Comparison of ENCODE assay signal across 10 mouse cellular contexts in genomic region chr16:97166166-97166565, GRCm38 (mm10). TPM values are rescaled to one million over a fixed set of nuclear protein-coding genes. Genes with fewer than 3 reads are reported as not detected.
DNase-seq lines count a peak whose midpoint lies in the region; ATAC-seq and TF ChIP-seq lines count a peak whose summit lies in the region.
"Had no signal": no experiment of that assay in that cellular context is flagged by ENCODE, and none has a peak within 500 bp of the region (broad histone marks: within the 10 kb centered on the region; RNA-seq: fewer than 3 reads in every experiment).

No protein-coding gene starts in this region.

- H3K4me1 ChIP-seq in heart, embryonic 12.5 days (replicated peaks): peaks cover 15% of the 10 kb centered on the region; the same call in 1 of the 2 replicates
- peaks cover 37% of the 10 kb centered on the region for H3K4me1 ChIP-seq in E14TG2a.4 (replicated peaks; ENCODE audit: low read depth, low read length)
- H3K4me1 ChIP-seq in forebrain, postnatal 0 days (ENCODE audit: insufficient read depth): peaks cover 11% of the 10 kb centered on the region
- peaks cover 29% of the 10 kb centered on the region for H3K4me1 ChIP-seq in midbrain, embryonic 10.5 days

- intact Hi-C loops in heart, postnatal 36 days (cut with DNase I): loop anchor here (5.0 to 10.0 kb wide), 2 partner anchors 269 to 311 kb away; no protein-coding TSS in a partner anchor

- 57% methylated on average over 2 of the region's 2 CpGs for WGBS in heart, embryonic 12.5 days
- 19% methylated on average over 2 of the region's 2 CpGs for WGBS in forebrain, postnatal 0 days
- WGBS in midbrain, embryonic 10.5 days: 59% methylated on average over 2 of the region's 2 CpGs

- H3K9ac ChIP-seq in heart, embryonic 12.5 days: no peak overlapping the region
- peak overlapping the region; percentile 54 for H3K9ac ChIP-seq in forebrain, postnatal 0 days

- no peak for DNase-seq in heart, postnatal 36 days
- no peak for DNase-seq in forebrain, postnatal 0 days
- DNase-seq in midbrain, embryonic 10.5 days (ENCODE audit: low spot score): no peak
- no peak for DNase-seq in cerebellum, postnatal 14 days
- DNase-seq in retina, embryonic 14.5 days (ENCODE audit: low spot score): no peak
- DNase-seq in thymus, postnatal 25 days: no peak

- no peaks in the 10 kb centered on the region for H3K36me3 ChIP-seq in heart, embryonic 12.5 days
- no peaks in the 10 kb centered on the region for H3K36me3 ChIP-seq in E14TG2a.4 (ENCODE audit: insufficient read depth, low read length)
- no peaks in the 10 kb centered on the region for H3K36me3 ChIP-seq in forebrain, postnatal 0 days (ENCODE audit: insufficient read depth)
- H3K36me3 ChIP-seq in midbrain, embryonic 10.5 days: no peaks in the 10 kb centered on the region

- H3K27ac ChIP-seq in heart, embryonic 12.5 days (ENCODE audit: poor library complexity, severe bottlenecking): no peak overlapping the region
- no peak overlapping the region; the same call in 1 of the 2 replicates for H3K27ac ChIP-seq in forebrain, postnatal 0 days (ENCODE audit: low read depth, low read length)
- H3K27ac ChIP-seq in midbrain, embryonic 10.5 days (replicated peaks): no peak overlapping the region

- H3K4me3 ChIP-seq in heart, embryonic 12.5 days: no peak overlapping the region
- H3K4me3 ChIP-seq in E14TG2a.4 (replicated peaks; ENCODE audit: low read length): peak overlapping the region; percentile 61
- peak overlapping the region; percentile 49 for H3K4me3 ChIP-seq in forebrain, postnatal 0 days (ENCODE audit: low read depth, low read length)
- H3K4me3 ChIP-seq in midbrain, embryonic 10.5 days: peak overlapping the region; percentile 60

- no peak for TF ChIP-seq CTCF in E14TG2a.4 (conservative IDR thresholded peaks at IDR 0.05; ENCODE audit: low read length)
- TF ChIP-seq CTCF in forebrain, postnatal 0 days (IDR thresholded peaks at IDR 0.05; ENCODE audit: low read depth): no peak

- H3K4me2 ChIP-seq in heart, embryonic 12.5 days: peak overlapping the region; percentile 88
- peak overlapping the region; percentile 95 for H3K4me2 ChIP-seq in forebrain, postnatal 0 days (ENCODE audit: low read depth)

- no peaks in the 10 kb centered on the region for H3K9me3 ChIP-seq in heart, embryonic 12.5 days (replicated peaks)
- H3K9me3 ChIP-seq in E14TG2a.4 (ENCODE audit: low read length): no peaks in the 10 kb centered on the region
- H3K9me3 ChIP-seq in forebrain, postnatal 0 days (ENCODE audit: low read length): no peaks in the 10 kb centered on the region
- no peaks in the 10 kb centered on the region for H3K9me3 ChIP-seq in midbrain, embryonic 10.5 days (replicated peaks)

- ATAC-seq in heart, embryonic 12.5 days (ENCODE audit: insufficient number of reproducible peaks, low FRiP score): no peak
- ATAC-seq in forebrain, postnatal 0 days: no peak

- H3K27me3 ChIP-seq in heart, embryonic 12.5 days (replicated peaks): peaks cover 58% of the 10 kb centered on the region
- peaks cover 55% of the 10 kb centered on the region for H3K27me3 ChIP-seq in E14TG2a.4 (ENCODE audit: insufficient read depth, low read length)
- no peaks in the 10 kb centered on the region for H3K27me3 ChIP-seq in forebrain, postnatal 0 days (ENCODE audit: insufficient read depth, low read length)
- H3K27me3 ChIP-seq in midbrain, embryonic 10.5 days (ENCODE audit: low read depth, poor library complexity, severe bottlenecking): peaks cover 61% of the 10 kb centered on the region

RNA-seq across cellular contexts. Expression of gene Dscam, which starts 4.4 kb away (rescaled TPM):
- polyA plus RNA-seq in heart, embryonic 12.5 days (2016; fragmentation: Nextera tagmentation; extraction: Ambion mirVana): not detected in 2 replicates
- total RNA-seq in heart, postnatal 36 days (2021): not detected
- 19.1 and 29.1 TPM in 2 replicates for total RNA-seq in forebrain, postnatal 0 days (2014; rRNA removed)
- polyA plus RNA-seq in forebrain, postnatal 0 days (2015; fragmentation: Nextera tagmentation; extraction: Ambion mirVana): 4.6 and 7.9 TPM in 2 replicates
- 0.46 and 1.5 TPM in 2 replicates for polyA plus RNA-seq in midbrain, embryonic 10.5 days (2016; fragmentation: Nextera tagmentation; extraction: Ambion mirVana)
- total RNA-seq: adrenal gland, adult 2 months; liver, adult 2 months had no signal
- polyA plus RNA-seq: liver, adult 2 months had no signal
